Mouse (Mus musculus) ES-E14 (cell line): ENCODE data around the gene Trim47. TPM values are rescaled to one million over a fixed set of nuclear protein-coding genes. Genes with fewer than 3 reads are reported as not detected.
A peak's percentile ranks its signal among the peaks of the same experiment; 100 is the strongest.

ENCODE experiments used
- DNase-seq: peaks from one replicate; pipeline ENCODE4 v3.0.0-alpha.2; 2013; ENCODE audit warnings: low read depth, low spot score
- H3K27ac ChIP-seq: 2 replicates; pipeline ENCODE4 v1.5.1; 2012; ENCODE audit warnings: low read depth, mild to moderate bottlenecking, low read length, moderate library complexity, mixed read lengths; ENCODE audit not compliant: poor library complexity, insufficient read depth, severe bottlenecking
- H3K36me3 ChIP-seq: 2 replicates; pipeline ENCODE4 v1.6.1; 2012; ENCODE audit warnings: mild to moderate bottlenecking, low read length, moderate library complexity, mixed read lengths; ENCODE audit not compliant: control insufficient read depth, poor library complexity, insufficient read depth, severe bottlenecking
- H3K4me1 ChIP-seq, 2 experiments: fragments of 150-350 bp in 1 of 2; sonication (generic) in 1 of 2; 2 replicates each; pipeline ENCODE4 v1.6.1; 2012; ENCODE audit warnings: low read length in 2 of 2, mild to moderate bottlenecking in 1 of 2, mixed read lengths in 1 of 2; ENCODE audit not compliant: control insufficient read depth in 2 of 2, insufficient read depth in 2 of 2, poor library complexity in 1 of 2
- H3K4me3 ChIP-seq, 2 experiments: fragments of 150-350 bp in 1 of 2; sonication (generic) in 1 of 2; 2 replicates each; pipeline ENCODE4 v1.5.1; 2012; ENCODE audit warnings: low read length in 2 of 2, low read depth in 1 of 2, mild to moderate bottlenecking in 1 of 2, mixed read lengths in 1 of 2; ENCODE audit not compliant: insufficient read depth in 1 of 2, poor library complexity in 1 of 2, severe bottlenecking in 1 of 2
- H3K9ac ChIP-seq: 2 replicates; pipeline ENCODE4 v1.6.1; 2012; ENCODE audit warnings: low read depth, mild to moderate bottlenecking, low read length, mixed read lengths; ENCODE audit not compliant: poor library complexity, insufficient read depth, severe bottlenecking
- H3K9me3 ChIP-seq: fragments of 150-350 bp; sonication (generic); 2 replicates; pipeline ENCODE4 v1.6.1; 2012; ENCODE audit warnings: low read depth, mild to moderate bottlenecking, low read length; ENCODE audit not compliant: control insufficient read depth, insufficient read depth
- CHD2 ChIP-seq: IDR thresholded peaks from 2 replicates; pipeline ENCODE4 v1.6.1; 2014; ENCODE audit warnings: mild to moderate bottlenecking, low read depth, low read length, inconsistent platforms
- HCFC1 ChIP-seq: IDR thresholded peaks from 2 replicates; pipeline ENCODE4 v1.6.1; 2012; ENCODE audit warnings: low read length, inconsistent platforms, borderline replicate concordance; ENCODE audit not compliant: insufficient read depth
- MAFK ChIP-seq: IDR thresholded peaks from 2 replicates; pipeline ENCODE4 v1.6.1; 2014; ENCODE audit warnings: mild to moderate bottlenecking, low read depth, low read length, inconsistent platforms; ENCODE audit not compliant: insufficient read depth
- ZC3H11A ChIP-seq: IDR thresholded peaks from 2 replicates; pipeline ENCODE4 v1.6.1; 2012; ENCODE audit warnings: low read depth, mild to moderate bottlenecking, inconsistent platforms, low read length, borderline replicate concordance
- ZNF384 ChIP-seq: IDR thresholded peaks from 2 replicates; pipeline ENCODE4 v1.6.1; 2012; ENCODE audit warnings: low read depth, low read length, inconsistent platforms
- in situ Hi-C, 2 experiments: fragments of 600-800 bp; cut with MboI; formaldehyde crosslinking; loops; one replicate each; pipeline ENCODE4 v1.15.1; 2025; ENCODE audit warnings: low sequenced_read_pairs in 2 of 2, inconsistent platforms in 1 of 2; ENCODE audit not compliant: unreplicated experiment in 2 of 2
- total RNA-seq: library from RNA; depleted of rRNA; stranded (reverse); fragments of 300-350 nt; gene quantifications from 2 replicates; pipeline ENCODE4 v1.2.3, GENCODE M21; 2012

Trim47 gene
- total RNA-seq, 1 experiment: 3.3 TPM

- TF ChIP-seq ZC3H11A (no peak), ZNF384 (no peak), MAFK (no peak), CHD2 (no peak), HCFC1 (no peak)
- H3K36me3 ChIP-seq: no peaks in the 10 kb centered on the region
- no peak for DNase-seq
- H3K9me3 ChIP-seq: no peaks in the 10 kb centered on the region
- peaks cover 4 to 8% of the 10 kb centered on the region in 2 experiments for H3K4me1 ChIP-seq
- H3K9ac ChIP-seq: no peak overlapping the region
- in situ Hi-C loops: no loop called here
- no peak overlapping the region for H3K27ac ChIP-seq
- H3K4me3 ChIP-seq: no peak overlapping the region
Measured at GRCm38 (mm10) chr11:116088741-116089394, 38.1 kb downstream of the Trim47 start.

GRCm38 (mm10) chr11:116088188-116088587, 38.8 kb downstream of the Trim47 start:
- no peak for DNase-seq
- H3K9me3 ChIP-seq: no peaks in the 10 kb centered on the region
- H3K9ac ChIP-seq: no peak overlapping the region
- H3K4me3 ChIP-seq: 0 out of 4 replicates have a peak overlapping the region, but pooled peaks of 1 of the 2 experiments have one; percentile 77
- H3K36me3 ChIP-seq: peaks cover 6% of the 10 kb centered on the region
- H3K27ac ChIP-seq: no peak overlapping the region
- no peak for TF ChIP-seq HCFC1
- TF ChIP-seq ZNF384: no peak
- TF ChIP-seq CHD2: no peak
- peaks cover 4 to 8% of the 10 kb centered on the region in 2 experiments for H3K4me1 ChIP-seq
- in situ Hi-C loops: no loop called here

DNA sequence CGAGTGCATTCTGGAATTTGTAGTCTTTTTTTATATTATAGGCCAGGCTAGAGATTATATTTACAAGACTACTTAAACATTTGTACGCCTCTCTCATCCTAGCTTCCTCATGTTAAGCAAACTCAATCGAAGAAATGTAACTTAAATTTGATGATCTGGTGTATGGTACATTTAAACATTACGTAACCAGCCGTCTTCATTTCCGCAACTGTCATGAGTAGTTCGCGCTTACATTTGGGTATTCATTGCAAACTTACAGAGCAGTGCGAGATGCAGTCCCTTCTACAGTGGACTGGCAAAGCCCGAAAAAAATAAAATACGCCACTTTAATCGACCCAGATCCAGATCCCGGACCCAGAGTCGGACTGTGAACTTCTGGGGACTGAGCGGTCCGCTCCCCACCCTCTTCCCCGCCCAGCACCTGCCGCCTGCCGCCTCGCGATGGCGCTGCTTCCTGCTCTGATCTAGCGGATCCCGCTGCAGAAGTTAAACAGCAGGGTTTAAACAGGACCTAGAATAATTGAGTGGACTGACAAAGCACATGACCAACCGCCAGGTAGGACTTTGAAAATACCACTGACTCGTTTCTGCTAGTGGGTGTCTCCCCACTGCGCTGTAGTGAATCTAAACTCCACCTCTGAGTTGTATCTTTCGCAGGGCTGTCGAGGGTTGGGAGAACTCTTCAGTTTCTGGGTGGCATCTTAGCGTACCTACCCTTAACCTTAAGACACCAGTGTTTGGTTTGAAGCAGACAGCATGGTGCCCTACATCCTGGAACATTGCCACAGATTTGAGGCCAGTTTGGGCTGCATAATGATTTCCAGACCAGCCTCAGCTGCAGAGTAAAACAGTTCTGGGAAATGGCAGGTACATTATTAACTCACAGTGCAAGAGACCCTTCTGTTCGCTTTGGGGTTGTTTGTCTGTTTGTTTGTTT, 39.5 kb downstream of the Trim47 start:
- Histone ChIP-seq H3K4me3 (peak overlapping the region; percentile 73 to 77), H3K9ac (peak overlapping the region; percentile 78), H3K9me3 (no peaks in the 10 kb centered on the region), H3K27ac (peak overlapping the region; percentile 31; the same call in 1 of the 2 replicates), H3K36me3 (peaks cover 10% of the 10 kb centered on the region), H3K4me1 (peaks cover 4 to 9% of the 10 kb centered on the region in 2 experiments)
- TF ChIP-seq ZC3H11A (0 out of 2 replicates have a peak, but pooled peaks have one; percentile 2), CHD2 (no peak)
- peak; percentile 78 for DNase-seq
- in situ Hi-C loops: no loop called here

DNA sequence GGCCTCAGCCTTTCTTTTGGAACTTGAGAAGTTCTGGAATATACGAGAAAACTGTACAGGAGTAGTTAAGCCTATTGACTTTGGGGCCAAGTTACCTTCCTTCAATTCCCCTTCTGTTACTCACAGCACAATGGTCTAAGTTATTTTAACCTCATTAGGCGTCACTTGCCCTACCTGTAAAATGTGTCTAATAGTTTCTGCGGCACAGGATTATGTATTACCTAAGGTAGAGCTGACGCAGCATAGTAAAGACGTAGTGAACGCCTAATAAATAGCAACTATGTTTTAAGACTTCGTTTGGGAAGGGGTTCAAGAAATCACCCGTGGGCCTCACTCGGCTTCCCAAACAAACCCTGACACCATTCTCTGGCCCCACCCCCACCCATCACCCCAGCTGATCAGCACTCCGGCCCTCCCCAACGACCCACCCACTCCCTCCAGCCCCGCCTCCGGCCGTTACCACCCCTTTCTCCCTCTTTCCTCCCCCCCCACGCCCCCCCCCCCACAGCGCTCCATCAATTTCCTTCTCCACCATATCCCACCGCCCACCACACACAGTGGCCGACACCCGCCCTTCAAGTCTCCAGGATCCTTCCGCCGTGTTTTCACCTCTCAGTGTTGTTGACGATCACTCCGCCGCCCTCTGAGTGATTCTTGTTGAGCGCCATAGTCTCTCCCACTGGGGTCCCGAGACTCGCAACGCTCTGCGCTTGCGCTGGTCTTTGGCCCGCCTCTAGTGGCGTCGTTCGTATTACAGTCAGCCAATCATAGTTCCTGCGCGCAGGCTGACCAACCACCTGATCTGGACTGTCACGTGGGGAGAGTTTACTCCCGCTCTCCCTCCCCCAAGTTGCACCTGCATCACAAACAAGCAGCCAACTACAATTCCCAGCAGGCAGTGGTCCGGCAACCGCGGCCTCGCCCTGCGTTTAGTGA, 40.5 kb downstream of the Trim47 start, which contains the start of gene Wbp2:
TSS of gene Wbp2 (minus strand) at position 738 of the 936 bp plus-strand sequence.
- H3K9me3 ChIP-seq: no peaks in the 10 kb centered on the region
- 0 out of 2 replicates have a peak, but pooled peaks have one; percentile 4 for TF ChIP-seq MAFK
- TF ChIP-seq ZC3H11A: no peak
- TF ChIP-seq HCFC1: peak; percentile 100
- peak; percentile 14; the same call in 1 of the 2 replicates for TF ChIP-seq CHD2
- H3K27ac ChIP-seq: peak within 1 kb of the TSS; percentile 52
- H3K9ac ChIP-seq: peak within 1 kb of the TSS; percentile 78
- in situ Hi-C loops: no loop called here
- DNase-seq: peak; percentile 99
- peaks cover 4 to 12% of the 10 kb centered on the region in 2 experiments for H3K4me1 ChIP-seq
- H3K4me3 ChIP-seq: peak within 1 kb of the TSS; percentile 73 to 77
- peaks cover 15% of the 10 kb centered on the region for H3K36me3 ChIP-seq
